Mouse (Mus musculus) intestine, embryonic 16.5 days (tissue): ENCODE measurements around the gene Gpt2. TPM values are rescaled to one million over a fixed set of nuclear protein-coding genes. Genes with fewer than 3 reads are reported as not detected.

Experiments used
- ATAC-seq: fragments of 200-750 bp; cut with Nextera tagmentation; 2 replicates; pipeline ENCODE4 v1.8.0; 2017; ENCODE audit warnings: moderate TSS enrichment, moderate library complexity
- H3K27ac ChIP-seq: fragments of 300-500 bp; sonication (generic); 2 replicates; pipeline ENCODE4 v1.5.1; 2014; ENCODE audit warnings: mild to moderate bottlenecking, low read length
- H3K27me3 ChIP-seq: fragments of 300-500 bp; sonication (generic); replicated peaks from 2 replicates; pipeline ENCODE4 v1.6.1; 2014; ENCODE audit warnings: low read length, control low read depth, mixed read lengths; ENCODE audit not compliant: control insufficient read depth, insufficient read depth
- H3K36me3 ChIP-seq: fragments of 300-500 bp; sonication (generic); 2 replicates; pipeline ENCODE4 v1.6.1; 2014; ENCODE audit warnings: low read length, control low read depth; ENCODE audit not compliant: control insufficient read depth, insufficient read depth
- H3K4me1 ChIP-seq: fragments of 300-500 bp; sonication (generic); 2 replicates; pipeline ENCODE4 v1.6.1; 2014; ENCODE audit warnings: low read length, control low read depth, mixed read lengths; ENCODE audit not compliant: control insufficient read depth, insufficient read depth
- H3K4me2 ChIP-seq: fragments of 300-500 bp; sonication (generic); 2 replicates; pipeline ENCODE4 v1.6.1; 2014; ENCODE audit warnings: low read depth, low read length, control low read depth
- H3K4me3 ChIP-seq: fragments of 300-500 bp; sonication (generic); 2 replicates; pipeline ENCODE4 v1.5.1; 2014; ENCODE audit warnings: mild to moderate bottlenecking, low read length
- H3K9ac ChIP-seq: fragments of 300-500 bp; sonication (generic); 2 replicates; pipeline ENCODE4 v1.6.1; 2014; ENCODE audit warnings: low read depth, low read length
- H3K9me3 ChIP-seq: fragments of 300-500 bp; sonication (generic); 2 replicates; pipeline ENCODE4 v1.6.1; 2016; ENCODE audit warnings: low read length, control low read depth; ENCODE audit not compliant: control insufficient read depth
- WGBS: fragments of 180-500 bp; shearing (Covaris S2); extraction: QIAGEN DNeasy Blood & Tissue Kit; methylation state at CpG from one replicate; pipeline ENCODE4 v1.1.7; 2014; 5-methylcytosine and 5-hydroxymethylcytosine counted together
- polyA plus RNA-seq: library from polyadenylated mRNA; unstranded; fragments of >200 nt; fragmentation: Nextera tagmentation; extraction: Ambion mirVana; gene quantifications from 2 replicates; pipeline ENCODE4 v1.2.1, GENCODE M21; 2015

Gpt2 gene
- polyA plus RNA-seq, 1 experiment from 2014 or later = 12.4 TPM

DNA sequence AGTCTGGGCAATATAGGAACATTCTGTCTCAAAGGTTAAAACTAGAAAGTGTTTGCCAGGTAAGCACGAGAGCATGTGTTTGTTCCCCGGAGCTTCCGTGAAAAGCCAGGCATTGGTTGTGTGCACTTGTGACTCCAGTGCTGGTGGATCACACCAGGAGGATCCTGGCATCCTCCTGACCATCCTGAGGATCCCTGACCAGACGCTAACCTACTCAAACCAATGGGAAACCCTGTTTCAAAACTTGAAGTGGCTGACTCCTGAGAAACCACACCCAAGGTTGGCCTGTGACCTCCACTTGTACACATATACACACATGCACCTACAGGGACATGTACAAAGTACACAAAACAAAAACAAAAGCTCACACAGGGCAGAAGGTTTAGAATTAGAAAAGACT lies 4.4 kb downstream of the Gpt2 start:
- Histone ChIP-seq H3K9ac (no peak overlapping the region), H3K27ac (no peak overlapping the region), H3K36me3 (no peaks in the 10 kb centered on the region), H3K4me3 (no peak overlapping the region), H3K27me3 (no peaks in the 10 kb centered on the region), H3K4me2 (no peak overlapping the region), H3K4me1 (peaks cover 9% of the 10 kb centered on the region; the same call in 1 of the 2 replicates), H3K9me3 (no peaks in the 10 kb centered on the region)
- ATAC-seq = no peak
- WGBS = 70% methylated on average over 4 of the region's 4 CpGs

DNA sequence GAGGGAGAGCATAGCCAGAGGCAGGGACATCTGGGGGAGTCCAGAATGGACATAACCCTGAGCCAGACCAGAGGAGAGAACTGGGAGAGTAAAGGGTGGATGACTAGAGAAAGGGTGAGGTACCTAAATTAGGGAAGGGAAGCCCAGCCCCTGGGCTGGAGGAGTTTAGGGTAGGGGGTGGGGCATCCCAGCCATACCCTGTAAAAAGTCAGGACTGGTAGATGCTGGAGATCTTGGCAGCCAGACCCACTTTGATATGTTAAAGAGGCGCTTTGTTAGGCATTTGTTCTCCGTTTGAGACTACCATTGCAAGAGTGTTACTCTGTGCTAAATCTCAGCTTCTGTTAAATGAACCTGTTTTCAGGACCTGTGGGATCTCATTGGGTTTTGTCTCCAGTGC lies 6.2 kb downstream of the Gpt2 start:
- no peak overlapping the region for H3K4me2 ChIP-seq
- H3K9ac ChIP-seq = no peak overlapping the region
- H3K27me3 ChIP-seq = no peaks in the 10 kb centered on the region
- no peak overlapping the region for H3K27ac ChIP-seq
- 43% methylated on average over 2 of the region's 2 CpGs for WGBS
- ATAC-seq = no peak
- peaks cover 6% of the 10 kb centered on the region; the same call in 1 of the 2 replicates for H3K4me1 ChIP-seq
- no peaks in the 10 kb centered on the region for H3K36me3 ChIP-seq
- no peak overlapping the region for H3K4me3 ChIP-seq
- no peaks in the 10 kb centered on the region for H3K9me3 ChIP-seq

DNA sequence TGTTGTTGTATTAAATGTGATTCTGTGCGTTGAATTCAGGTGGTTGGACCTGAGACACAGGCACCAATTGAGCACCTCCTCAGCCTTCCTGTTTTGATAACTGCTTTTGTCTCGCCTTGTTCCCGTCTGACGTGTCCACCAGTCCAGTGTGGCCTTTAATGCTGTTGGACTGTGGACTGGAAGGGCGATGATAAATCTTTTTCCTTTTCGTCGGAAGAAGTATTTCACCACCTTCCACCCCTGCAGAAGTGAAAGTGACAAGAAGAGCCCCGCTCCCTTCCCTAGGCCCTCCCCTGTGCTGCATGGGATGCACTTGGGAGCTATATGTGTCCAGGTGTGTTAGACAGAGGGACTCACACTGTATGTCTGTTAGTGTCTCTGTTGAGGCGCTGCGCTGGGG lies 8.1 kb downstream of the Gpt2 start:
- no peak for ATAC-seq
- Histone ChIP-seq H3K9ac (no peak overlapping the region), H3K4me3 (no peak overlapping the region), H3K27ac (no peak overlapping the region), H3K27me3 (no peaks in the 10 kb centered on the region), H3K9me3 (no peaks in the 10 kb centered on the region), H3K4me1 (peaks cover 6% of the 10 kb centered on the region; the same call in 1 of the 2 replicates), H3K4me2 (no peak overlapping the region), H3K36me3 (no peaks in the 10 kb centered on the region)
- 81% methylated on average over 10 of the region's 10 CpGs for WGBS

DNA sequence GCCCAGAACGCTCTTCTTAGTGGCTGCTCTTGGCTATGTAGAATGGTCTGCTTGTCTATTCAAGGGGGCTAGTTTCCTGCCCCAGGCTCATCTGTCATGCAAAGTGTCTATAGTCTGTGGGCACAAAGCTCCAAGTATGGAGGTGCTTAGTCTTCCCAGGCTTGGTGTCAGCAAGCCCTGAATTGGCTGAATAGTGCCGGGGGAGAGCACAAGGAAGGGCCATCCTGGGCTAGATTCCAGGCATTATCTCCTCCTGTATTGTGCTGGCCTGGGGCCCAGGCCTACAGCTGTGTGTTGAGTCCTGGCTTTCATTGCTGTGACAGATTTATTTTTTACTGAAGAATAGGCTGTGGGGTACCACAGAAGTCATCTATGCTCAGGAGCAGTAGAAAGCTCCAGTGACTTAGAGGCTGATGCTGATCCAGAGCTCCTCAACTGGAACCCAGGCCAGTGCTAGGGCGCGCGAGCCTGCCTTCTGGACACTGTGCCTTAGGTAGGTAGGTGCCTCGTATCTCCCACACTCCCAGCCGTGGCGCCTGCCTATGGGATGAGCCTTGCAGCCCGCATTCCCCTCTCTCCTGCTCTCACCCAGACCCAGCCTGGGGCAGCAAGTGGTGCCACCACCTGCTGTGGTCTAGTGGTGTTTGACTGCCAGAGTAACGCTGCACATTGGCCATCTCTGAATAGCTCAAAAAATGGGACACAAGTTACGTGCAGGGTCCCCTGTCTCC lies 8.7 kb downstream of the Gpt2 start:
- 0 out of 2 replicates have a peak, but pooled peaks have one; percentile 31 for ATAC-seq
- 79% methylated on average over 11 of the region's 11 CpGs for WGBS

DNA sequence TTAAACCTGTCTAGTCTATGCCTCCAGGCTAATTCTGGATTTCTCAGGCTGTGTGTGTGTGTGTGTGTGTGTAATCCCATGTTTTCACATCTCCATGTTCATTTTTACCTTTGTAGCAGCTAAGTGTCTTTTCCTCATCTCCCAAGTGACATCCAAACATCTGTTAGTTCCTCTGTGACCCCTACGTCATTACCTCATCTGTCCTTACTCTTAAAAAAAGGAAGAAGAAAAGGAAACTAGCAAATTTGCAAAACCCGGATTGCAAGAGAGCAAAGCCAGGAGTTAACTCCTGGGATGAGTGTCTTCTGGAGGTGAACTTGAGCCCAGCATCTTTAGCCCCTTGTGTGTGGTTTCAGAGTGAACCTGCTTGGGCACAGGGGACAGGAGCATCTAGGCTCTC lies 10.0 kb downstream of the Gpt2 start:
- Histone ChIP-seq H3K4me2 (no peak overlapping the region), H3K36me3 (no peaks in the 10 kb centered on the region), H3K4me3 (no peak overlapping the region), H3K27ac (no peak overlapping the region), H3K9me3 (no peaks in the 10 kb centered on the region), H3K4me1 (no peaks in the 10 kb centered on the region), H3K9ac (no peak overlapping the region), H3K27me3 (no peaks in the 10 kb centered on the region)
- 65% methylated on average over 2 of the region's 2 CpGs for WGBS
- no peak for ATAC-seq

More for the DNA sequence above, 8.7 kb downstream of the Gpt2 start:
- Histone ChIP-seq H3K4me2 (no peak overlapping the region), H3K27me3 (no peaks in the 10 kb centered on the region), H3K4me3 (no peak overlapping the region), H3K36me3 (no peaks in the 10 kb centered on the region), H3K4me1 (peaks cover 6% of the 10 kb centered on the region; the same call in 1 of the 2 replicates), H3K27ac (no peak overlapping the region), H3K9ac (no peak overlapping the region), H3K9me3 (no peaks in the 10 kb centered on the region)

DNA sequence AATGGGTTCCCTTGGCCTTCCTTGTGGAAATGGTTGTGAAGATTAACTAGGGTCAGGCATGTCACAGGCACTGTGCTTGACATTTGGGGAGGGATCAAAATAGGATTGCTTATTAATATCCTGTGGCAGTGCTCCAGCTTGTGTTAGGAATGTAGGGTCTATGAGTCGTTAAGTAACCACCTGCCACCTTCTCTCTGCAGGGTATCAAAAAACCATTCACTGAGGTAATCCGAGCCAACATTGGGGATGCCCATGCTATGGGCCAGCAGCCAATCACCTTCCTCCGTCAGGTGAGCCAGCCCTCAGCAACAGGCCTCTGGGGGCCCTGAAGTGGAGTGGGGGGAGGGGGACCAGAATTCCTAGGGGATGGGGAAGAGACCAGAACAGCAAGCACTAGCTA lies 10.7 kb downstream of the Gpt2 start:
- Histone ChIP-seq H3K36me3 (no peaks in the 10 kb centered on the region), H3K4me3 (no peak overlapping the region), H3K9me3 (no peaks in the 10 kb centered on the region), H3K27me3 (no peaks in the 10 kb centered on the region), H3K9ac (no peak overlapping the region), H3K4me1 (no peaks in the 10 kb centered on the region), H3K27ac (no peak overlapping the region), H3K4me2 (no peak overlapping the region)
- ATAC-seq = no peak
- WGBS = 65% methylated on average over 3 of the region's 3 CpGs

DNA sequence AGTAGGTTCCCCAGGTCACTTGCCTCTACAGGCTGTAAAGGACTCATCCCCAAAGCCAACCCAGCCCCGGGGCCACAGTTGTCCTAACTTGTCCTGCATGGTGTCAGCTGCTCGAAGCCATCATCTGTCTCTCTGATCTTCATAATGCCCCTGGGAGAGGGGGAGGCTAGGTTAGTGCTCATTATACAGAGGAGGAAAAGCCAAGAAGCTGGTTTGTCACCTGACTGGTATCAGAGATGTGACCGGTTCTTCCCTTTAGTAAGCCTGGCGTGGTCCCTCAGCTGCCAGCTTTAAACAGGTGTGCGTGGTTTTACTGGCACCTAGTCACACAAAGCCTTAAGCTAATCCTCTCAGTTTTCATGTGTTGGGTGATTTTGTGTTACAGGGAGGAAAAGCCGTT lies 12.3 kb downstream of the Gpt2 start:
- Histone ChIP-seq H3K4me3 (no peak overlapping the region), H3K4me1 (no peaks in the 10 kb centered on the region), H3K27ac (no peak overlapping the region), H3K9ac (no peak overlapping the region), H3K4me2 (no peak overlapping the region), H3K36me3 (no peaks in the 10 kb centered on the region), H3K27me3 (no peaks in the 10 kb centered on the region), H3K9me3 (no peaks in the 10 kb centered on the region)
- WGBS = 94% methylated on average over 6 of the region's 6 CpGs
- ATAC-seq = no peak

DNA sequence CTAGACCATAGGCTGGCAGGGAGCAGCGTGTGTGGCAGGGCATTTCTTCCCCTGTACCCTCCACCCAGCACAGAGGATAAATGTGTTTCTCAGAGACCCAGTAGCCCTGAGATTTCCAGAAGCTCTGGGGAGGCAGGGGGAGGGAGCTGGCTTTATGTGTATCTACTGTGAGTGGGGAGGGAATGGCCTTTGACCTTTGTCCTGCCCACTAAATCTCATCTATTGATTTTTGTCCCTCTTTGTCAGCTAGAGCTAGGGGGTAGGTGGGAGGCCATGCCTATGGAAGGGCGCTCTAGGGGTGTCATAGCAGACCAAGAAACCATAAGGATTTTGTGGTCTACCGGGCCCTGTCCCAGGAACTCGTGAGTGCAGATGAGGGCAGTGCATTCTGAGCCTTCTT lies 14.2 kb downstream of the Gpt2 start:
- Histone ChIP-seq H3K4me2 (no peak overlapping the region), H3K36me3 (no peaks in the 10 kb centered on the region), H3K27me3 (no peaks in the 10 kb centered on the region), H3K9ac (no peak overlapping the region), H3K4me1 (no peaks in the 10 kb centered on the region), H3K9me3 (no peaks in the 10 kb centered on the region), H3K4me3 (no peak overlapping the region), H3K27ac (no peak overlapping the region)
- peak; percentile 53; the same call in 1 of the 2 replicates for ATAC-seq
- WGBS = 77% methylated on average over 4 of the region's 4 CpGs

DNA sequence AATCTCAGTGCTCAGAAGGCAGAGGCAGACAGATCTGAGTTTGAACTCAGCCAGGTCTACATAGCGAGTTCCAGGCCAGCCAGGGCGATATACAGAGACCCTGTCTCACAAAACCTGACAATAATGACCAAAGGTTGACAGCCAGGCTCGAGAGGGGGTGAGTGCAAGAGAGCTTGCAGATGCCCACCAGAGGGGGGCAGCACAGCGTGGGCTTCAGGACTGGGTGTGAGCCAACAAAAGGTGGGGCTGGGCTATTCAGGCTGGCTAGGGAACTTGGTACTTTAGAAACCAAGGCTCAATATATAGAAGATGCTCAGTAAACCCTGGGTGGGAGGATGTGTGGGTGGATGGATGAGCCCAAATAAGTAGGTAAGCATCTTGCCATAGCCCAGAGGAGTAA lies 16.3 kb downstream of the Gpt2 start:
- Histone ChIP-seq H3K9me3 (no peaks in the 10 kb centered on the region), H3K4me1 (no peaks in the 10 kb centered on the region), H3K36me3 (no peaks in the 10 kb centered on the region), H3K9ac (no peak overlapping the region), H3K27me3 (no peaks in the 10 kb centered on the region), H3K4me2 (no peak overlapping the region), H3K27ac (no peak overlapping the region), H3K4me3 (no peak overlapping the region)
- ATAC-seq = no peak
- WGBS = 80% methylated on average over 4 of the region's 4 CpGs

DNA sequence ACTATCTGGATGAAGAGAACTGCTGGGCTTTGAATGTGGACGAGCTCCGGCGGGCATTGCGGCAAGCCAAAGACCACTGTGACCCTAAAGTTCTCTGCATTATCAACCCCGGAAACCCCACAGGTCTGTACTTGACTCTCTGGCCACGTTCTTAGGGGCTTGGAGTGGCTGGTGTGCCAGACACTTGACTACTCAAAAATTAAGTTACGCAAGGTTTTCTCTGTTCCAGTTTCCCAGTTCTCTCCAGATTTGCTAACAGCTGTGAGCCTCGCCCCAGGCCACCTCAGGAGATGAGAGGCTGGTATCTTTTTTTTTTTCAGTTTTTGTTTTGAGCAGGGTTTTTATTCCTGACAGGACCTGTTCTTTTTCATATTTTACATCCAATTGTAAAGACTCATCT lies 19.9 kb downstream of the Gpt2 start:
- Histone ChIP-seq H3K36me3 (no peaks in the 10 kb centered on the region), H3K4me1 (no peaks in the 10 kb centered on the region), H3K27ac (no peak overlapping the region), H3K4me3 (no peak overlapping the region), H3K27me3 (no peaks in the 10 kb centered on the region), H3K9ac (no peak overlapping the region), H3K9me3 (no peaks in the 10 kb centered on the region), H3K4me2 (no peak overlapping the region)
- 91% methylated on average over 8 of the region's 8 CpGs for WGBS
- ATAC-seq = no peak
